Mouse (Mus musculus) adrenal gland, adult (tissue): ENCODE measurements at regions not wholly inside any gene's neighbourhood (a gene's known extent, or its start where the extent isn't known, plus 50 kb on each side); places are given as distances from the start of the nearest gene placed in this dataset.
A peak's percentile ranks its signal among the peaks of the same experiment; 100 is the strongest.
"Not testable (repeated sequence)": the region's sequence is repeated elsewhere in the genome, so short reads cannot be mapped to it uniquely, and the experiment has no call there.

ENCODE experiments used
- DNase-seq, 2 experiments: peaks; one replicate each; pipeline ENCODE4 v3.0.0; 2022 to 2023; ENCODE audit warnings: low spot score in 1 of 2; ENCODE audit not compliant: inconsistent age in 2 of 2

GRCm38 (mm10) chr1:41887556-41887955 lies 808.0 kb upstream of the Pou3f3 start:
- no peak for DNase-seq

- no peak for DNase-seq
Observed at GRCm38 (mm10) chr1:41888213-41888612, 807.4 kb upstream of the Pou3f3 start.

- DNase-seq = no peak
Observed at GRCm38 (mm10) chr1:41888966-41889365, 806.6 kb upstream of the Pou3f3 start.

- DNase-seq = no peak
Observed at GRCm38 (mm10) chr1:41889940-41890339, 805.6 kb upstream of the Pou3f3 start.

GRCm38 (mm10) chr1:41890714-41891689 lies 804.6 kb upstream of the Pou3f3 start:
- DNase-seq = no peak

GRCm38 (mm10) chr1:41891730-41892129 lies 803.8 kb upstream of the Pou3f3 start:
- no peak for DNase-seq

- DNase-seq = no peak
Observed at GRCm38 (mm10) chr1:41892376-41892775, 803.2 kb upstream of the Pou3f3 start.

- peak in 1 of 2 experiments; percentile 27 for DNase-seq
Observed at GRCm38 (mm10) chr1:41897768-41898330, 797.7 kb upstream of the Pou3f3 start.

- DNase-seq = no peak
Observed at GRCm38 (mm10) chr1:41900370-41900769, 795.2 kb upstream of the Pou3f3 start.

GRCm38 (mm10) chr1:41905971-41906370 lies 789.6 kb upstream of the Pou3f3 start:
- no peak for DNase-seq

GRCm38 (mm10) chr1:41908001-41908807 lies 787.4 kb upstream of the Pou3f3 start:
- no peak for DNase-seq

- DNase-seq = no peak
Observed at GRCm38 (mm10) chr1:41908808-41909110, 786.8 kb upstream of the Pou3f3 start.

- no peak for DNase-seq
Observed at GRCm38 (mm10) chr1:41909799-41910198, 785.8 kb upstream of the Pou3f3 start.

GRCm38 (mm10) chr1:41916730-41917347 lies 778.7 kb upstream of the Pou3f3 start:
- DNase-seq = no peak

GRCm38 (mm10) chr1:41917807-41918206 lies 777.8 kb upstream of the Pou3f3 start:
- DNase-seq = not testable (repeated sequence)

GRCm38 (mm10) chr1:41918394-41919262 lies 776.9 kb upstream of the Pou3f3 start:
- no peak for DNase-seq

GRCm38 (mm10) chr1:41933777-41934176 lies 761.8 kb upstream of the Pou3f3 start:
- no peak for DNase-seq

GRCm38 (mm10) chr1:41935912-41936478 lies 759.6 kb upstream of the Pou3f3 start:
- DNase-seq = no peak

- DNase-seq = no peak
Observed at GRCm38 (mm10) chr1:41960982-41961381, 734.6 kb upstream of the Pou3f3 start.

- DNase-seq = no peak
Observed at GRCm38 (mm10) chr1:41981545-41981944, 714.0 kb upstream of the Pou3f3 start.
